Mouse (Mus musculus) left cerebral cortex, postnatal 25 days (tissue): ENCODE measurements around the gene Apeh. TPM values are rescaled to one million over a fixed set of nuclear protein-coding genes. Genes with fewer than 3 reads are reported as not detected.
A peak's percentile ranks its signal among the peaks of the same experiment; 100 is the strongest.
"Not testable (repeated sequence)": the region's sequence is repeated elsewhere in the genome, so short reads cannot be mapped to it uniquely, and the experiment has no call there.

Experiments
- DNase-seq, 2 experiments: peaks; one replicate each; pipeline ENCODE4 v3.0.0; 2022; ENCODE audit warnings: low spot score in 2 of 2, mixed read lengths in 1 of 2
- intact Hi-C: fragments of 180-260 bp; cut with DNase I; formaldehyde crosslinking; loops from one replicate; pipeline ENCODE4 v1.15.1; 2025
- total RNA-seq, 2 experiments: library from RNA; stranded (reverse); gene quantifications; 2 replicates each; pipeline ENCODE4 v1.2.3; 2021

Gene Apeh
- total RNA-seq, result 10 to 100 TPM; 29.8 to 36.9 TPM

DNA sequence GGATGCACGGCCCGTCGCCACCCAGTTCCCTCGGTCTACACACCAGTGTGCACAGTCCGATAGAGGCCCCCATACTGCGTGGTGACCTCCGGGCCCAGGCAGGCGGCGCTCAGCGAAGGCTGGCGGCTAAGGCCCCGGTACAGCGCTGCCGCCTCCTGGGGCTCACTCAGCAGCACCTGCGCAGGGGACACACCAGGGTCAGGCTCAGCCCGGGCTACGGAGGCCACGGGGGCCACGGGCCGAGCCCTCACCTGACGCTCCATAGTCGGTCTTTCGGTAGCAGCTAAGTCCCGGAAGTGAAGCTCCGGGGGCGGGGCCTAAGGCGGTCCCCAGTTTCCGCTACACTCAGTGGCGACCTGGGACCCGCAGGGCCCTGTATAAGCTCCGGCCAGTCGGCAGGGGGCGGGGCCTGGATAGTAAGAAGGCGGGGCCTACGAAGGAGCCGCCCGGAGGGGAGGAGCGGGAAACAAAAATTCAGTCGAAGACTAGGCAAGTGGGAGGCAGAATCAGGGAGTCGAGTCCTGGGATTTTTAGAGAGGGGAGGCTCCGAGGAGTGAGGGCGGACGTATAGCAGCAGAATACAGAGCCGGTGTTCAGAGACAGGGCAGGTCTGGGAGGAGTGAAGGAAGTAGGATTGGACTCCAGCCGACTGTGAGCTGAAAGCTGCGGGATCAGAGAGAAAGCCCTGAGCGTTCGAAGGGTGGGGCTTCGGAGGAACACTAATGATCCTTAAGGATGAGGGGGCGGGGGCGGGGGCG, at the start of gene Apeh:
Gene Apeh (minus strand): TSS at position 423 of the 758 bp plus-strand sequence.
- DNase-seq, result peak; percentile 85 to 87
- intact Hi-C loops, result loop anchor here (2.0 kb wide), 1 partner anchor 190 kb away; no protein-coding TSS in a partner anchor

DNA sequence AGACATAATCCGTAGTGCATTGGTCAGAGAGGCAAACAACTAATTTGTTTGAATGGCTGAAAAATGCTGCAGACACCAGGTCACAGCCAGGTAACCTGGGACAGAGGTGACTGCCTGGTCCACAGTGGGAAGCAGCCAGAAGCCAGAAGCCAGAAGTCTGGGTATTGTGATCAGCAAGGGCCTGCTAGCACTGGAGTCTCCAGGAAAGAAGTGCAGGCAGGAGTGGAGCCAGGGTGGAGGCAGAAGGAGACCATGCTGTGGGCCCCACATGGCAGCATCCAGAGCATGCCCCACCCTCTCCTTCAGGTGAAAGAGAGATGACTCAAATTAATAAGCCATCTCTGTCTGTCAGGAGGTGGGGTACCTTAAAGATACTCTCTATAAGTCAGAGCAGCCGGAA, 49.1 kb upstream of the Apeh start:
- no peak for DNase-seq
- intact Hi-C loops, result no loop called here

DNA sequence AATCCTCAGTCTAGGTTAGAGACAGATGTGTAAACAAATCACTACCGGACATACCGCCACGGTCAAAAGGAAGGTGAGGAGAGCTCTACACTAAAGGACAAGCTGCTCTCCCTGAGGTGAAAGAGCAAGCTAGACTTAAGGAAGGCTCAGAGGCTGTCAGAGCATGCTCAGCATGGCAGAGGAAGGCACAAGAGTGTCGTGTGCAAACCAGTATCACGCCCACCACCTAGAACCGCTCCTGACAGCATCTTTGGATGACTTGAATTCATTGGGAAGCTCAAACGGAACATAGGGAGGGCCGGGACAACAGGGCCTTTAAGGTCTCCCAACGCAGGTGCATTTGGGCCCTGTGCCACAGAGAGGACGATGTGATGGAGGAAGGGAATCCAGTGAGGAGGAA, 47.0 kb upstream of the Apeh start:
- no peak for DNase-seq
- intact Hi-C loops, result no loop called here

DNA sequence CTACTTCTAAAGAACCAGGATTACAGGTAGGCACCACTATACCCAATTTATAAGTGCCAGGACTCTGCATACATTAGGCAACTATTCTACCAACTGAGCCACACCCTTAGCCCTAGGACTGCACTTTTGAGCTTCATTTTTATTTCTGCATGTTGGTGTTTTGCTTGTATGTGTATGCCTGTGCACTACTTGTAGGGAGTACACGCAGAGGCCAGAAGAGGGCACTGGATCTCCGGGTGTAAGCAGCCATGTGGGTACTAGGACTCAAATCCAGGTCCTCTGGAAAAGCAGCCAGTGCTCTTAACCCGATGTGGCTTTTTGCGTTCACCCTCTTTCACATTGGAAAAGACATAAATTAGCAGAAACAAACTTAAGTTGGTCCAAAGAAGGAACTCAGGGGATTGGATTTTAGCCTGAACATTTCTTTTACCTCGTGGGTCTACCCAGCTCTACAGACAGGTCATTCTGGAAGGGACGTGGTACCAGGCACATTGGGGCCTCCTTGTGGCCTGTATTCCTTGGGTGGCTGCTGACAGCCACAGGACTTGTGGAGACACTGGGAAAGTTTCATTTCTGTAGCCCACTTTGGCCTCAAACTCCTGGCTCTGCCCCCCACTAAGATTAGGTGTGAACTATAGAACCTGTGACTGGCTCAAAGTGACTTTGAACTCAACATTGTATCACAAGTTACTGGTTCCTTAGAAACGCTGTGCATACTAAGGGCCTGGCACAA, 45.7 kb upstream of the Apeh start:
- no peak for DNase-seq

DNA sequence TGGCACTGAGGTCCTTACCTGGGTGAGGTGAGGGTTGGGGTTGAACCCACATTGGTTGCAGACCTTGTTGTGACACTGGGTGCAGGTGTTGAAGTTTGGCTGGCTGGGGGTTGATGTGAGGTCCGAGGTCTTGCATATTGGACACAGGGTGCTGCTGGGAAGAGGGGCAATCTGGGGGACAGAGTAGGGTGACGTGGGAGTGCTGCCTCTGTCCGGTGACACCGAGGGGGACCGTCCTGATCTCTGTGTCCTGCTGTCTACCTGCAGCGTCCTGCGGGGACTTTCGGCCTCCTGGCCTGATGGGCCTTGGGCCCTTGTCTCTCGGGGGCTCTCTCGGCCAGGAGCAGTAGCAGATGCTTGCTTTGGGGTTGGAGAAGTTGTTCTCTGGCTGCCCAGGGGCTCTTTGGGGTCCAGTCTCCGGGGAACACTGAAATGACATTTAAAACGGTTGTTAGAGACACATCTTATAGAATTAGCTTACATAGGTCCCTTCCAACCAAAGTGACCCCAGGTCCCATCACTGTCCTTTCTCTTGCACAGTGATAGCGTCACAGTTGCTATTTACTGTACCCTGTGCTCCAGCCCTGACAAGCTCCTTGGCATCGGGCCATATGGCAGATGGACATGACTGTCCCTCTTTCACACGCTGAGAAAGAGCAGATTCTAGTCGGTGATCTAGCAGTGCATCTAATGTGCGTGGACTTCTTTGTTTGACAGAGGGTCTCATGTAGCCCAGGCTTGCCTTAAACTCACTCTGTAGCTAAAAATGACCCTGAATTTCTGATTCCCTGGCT, 45.0 kb upstream of the Apeh start:
- DNase-seq, result no peak
- intact Hi-C loops, result no loop called here

More for the DNA sequence above, 45.7 kb upstream of the Apeh start:
- intact Hi-C loops, result no loop called here

DNA sequence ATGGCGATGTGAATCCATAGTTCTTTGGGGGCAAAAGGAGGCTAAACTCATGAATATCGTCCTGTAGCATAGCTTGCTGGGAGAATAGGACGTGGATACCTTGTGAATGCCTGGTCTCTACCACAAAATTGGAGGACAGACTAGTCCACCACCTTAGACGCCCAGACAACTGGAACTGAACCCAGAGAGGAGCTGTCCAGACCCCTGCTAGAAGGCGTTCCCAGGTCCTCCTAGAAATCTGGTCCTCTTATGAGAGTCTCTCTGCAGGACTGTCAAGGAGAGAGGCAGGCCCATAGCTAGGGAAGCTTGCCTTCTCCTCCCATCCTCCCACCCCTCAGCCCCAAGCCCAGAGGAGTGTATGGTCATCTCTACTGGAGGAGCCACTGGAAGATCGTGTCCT, 43.7 kb upstream of the Apeh start:
- no peak for DNase-seq
- intact Hi-C loops, result no loop called here

DNA sequence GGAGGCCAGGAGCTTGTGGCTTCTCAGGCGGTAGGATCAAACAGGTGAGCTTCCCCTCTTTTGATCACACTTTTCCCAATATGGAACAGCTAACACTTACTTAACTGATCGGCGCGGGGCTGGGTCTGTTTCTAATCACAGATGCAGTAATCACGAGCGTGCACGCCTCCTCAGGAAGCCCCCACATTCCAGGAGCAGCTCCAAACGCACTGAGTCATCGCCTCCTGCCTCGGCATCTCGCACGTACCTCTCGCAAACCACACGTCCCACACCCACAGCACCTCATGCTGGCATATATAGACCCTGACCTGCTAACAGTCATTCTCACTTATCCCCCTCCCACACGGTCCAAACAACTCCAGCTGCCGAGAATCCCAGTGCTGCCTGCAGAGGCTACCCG, 43.1 kb upstream of the Apeh start:
- peak; percentile 88 to 99 for DNase-seq
- intact Hi-C loops, result loop anchor here (1.0 to 2.0 kb wide), 4 partner anchors 9 to 51 kb away; no protein-coding TSS in a partner anchor

DNA sequence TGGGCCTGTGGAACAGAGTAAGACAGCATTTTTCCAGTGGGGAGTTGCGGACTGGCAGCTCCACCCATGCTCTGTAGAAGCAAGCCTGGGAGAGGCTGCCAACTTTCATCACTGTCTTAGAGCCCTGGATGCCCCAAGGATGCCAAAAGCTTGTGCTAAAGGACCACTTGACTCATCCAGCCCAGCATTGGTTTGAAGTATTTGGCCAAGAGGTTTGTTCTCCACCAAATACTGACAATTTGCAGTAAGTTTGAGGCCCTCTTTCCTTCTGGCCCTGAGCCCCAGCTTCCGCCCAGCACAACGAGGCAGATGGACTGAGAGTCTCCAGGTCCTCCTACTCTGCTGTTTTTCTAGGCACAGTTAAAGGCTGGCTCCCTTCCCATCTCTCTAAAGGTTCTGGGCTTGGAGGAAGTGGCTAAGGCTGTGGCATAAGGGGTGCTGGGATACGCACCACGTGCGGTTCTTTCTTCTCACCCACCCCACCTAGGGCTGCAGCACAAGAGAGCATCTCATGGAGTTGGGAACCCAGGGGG, 42.6 kb upstream of the Apeh start:
- intact Hi-C loops, result loop anchor here (1.0 to 2.0 kb wide), 4 partner anchors 9 to 52 kb away; no protein-coding TSS in a partner anchor
- DNase-seq, result peak; percentile 58 to 96

DNA sequence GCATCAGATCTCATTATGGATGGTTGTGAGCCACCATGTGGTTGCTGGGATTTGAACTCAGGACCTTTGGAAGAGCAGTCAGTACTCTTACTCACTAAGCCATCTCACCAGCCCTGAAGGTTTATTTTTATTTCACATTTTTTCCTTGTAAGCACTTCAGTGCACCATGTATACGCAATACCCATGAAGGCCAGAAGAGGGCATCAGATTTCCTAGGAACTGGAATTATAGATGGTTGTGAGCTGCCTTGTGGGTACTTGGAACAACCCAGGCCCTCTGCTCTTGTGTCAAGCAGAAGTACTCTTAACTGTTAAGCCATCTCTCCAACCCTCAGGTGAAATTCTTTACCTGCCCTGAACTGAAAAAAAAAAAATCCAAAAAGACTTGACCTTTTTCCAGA, 41.8 kb upstream of the Apeh start:
- intact Hi-C loops, result loop anchor here (2.0 kb wide), 1 partner anchor 53 kb away; no protein-coding TSS in a partner anchor
- no peak for DNase-seq

DNA sequence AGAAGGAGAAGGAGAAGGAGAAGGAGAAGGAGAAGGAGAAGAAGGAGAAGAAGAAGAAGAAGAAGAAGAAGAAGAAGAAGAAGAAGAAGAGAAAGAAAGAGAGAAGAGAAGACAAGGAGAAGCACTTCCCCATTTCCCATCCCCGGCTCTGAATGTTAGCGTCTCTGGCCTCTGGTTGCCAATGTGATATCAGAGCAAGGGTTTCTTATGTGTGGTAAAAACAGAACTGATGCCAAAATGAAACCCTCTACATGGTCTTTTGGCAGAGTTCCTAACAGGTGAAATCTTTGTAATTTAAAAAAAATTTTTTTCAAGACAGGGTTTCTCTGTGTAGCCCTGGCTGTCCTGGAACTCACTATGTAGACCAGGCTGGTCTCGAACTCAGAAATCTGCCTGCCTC, 41.3 kb upstream of the Apeh start:
- DNase-seq, result not testable (repeated sequence)
- intact Hi-C loops, result loop anchor here (2.0 kb wide), 1 partner anchor 53 kb away; no protein-coding TSS in a partner anchor

DNA sequence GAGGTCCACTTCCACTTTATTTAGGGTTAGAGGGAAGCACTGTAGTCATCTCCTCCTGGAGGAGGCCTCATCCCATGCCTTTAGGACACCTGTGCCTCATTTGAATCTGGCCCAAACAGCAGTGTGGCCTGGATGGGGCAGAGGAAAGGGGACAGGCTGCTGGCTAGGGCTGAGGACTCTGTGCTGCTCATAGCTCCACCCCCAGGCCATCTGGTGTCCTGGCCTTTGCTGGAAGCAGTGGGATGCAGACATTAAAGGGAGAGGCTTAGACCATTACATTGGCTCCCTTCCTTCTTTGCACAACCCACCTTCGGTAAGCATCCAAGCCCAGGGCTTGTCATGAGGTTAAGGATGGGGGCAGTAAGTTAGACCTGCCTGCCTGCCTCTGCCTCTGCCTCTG, 39.1 kb upstream of the Apeh start:
- intact Hi-C loops, result no loop called here
- no peak for DNase-seq

DNA sequence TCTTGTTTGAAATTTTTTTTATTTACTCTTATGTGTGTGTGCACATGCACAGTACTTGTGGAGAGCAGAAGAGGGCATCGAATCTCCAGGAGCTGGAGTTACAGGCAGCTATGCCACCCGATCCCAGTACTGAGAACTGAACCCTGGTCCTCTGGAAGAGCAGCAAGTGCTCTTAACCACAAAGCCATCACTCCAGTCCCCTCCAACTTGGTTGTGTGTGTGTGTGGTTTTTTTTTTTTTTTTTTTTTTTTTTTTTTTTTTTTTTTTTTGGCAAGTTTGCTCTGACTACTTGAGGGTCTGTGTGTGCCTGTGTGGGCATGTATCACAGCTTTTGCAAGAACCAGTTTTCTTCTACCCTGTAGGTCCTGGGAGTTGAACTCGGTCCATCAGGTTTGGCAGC, 38.0 kb upstream of the Apeh start:
- intact Hi-C loops, result no loop called here
- DNase-seq, result no peak

DNA sequence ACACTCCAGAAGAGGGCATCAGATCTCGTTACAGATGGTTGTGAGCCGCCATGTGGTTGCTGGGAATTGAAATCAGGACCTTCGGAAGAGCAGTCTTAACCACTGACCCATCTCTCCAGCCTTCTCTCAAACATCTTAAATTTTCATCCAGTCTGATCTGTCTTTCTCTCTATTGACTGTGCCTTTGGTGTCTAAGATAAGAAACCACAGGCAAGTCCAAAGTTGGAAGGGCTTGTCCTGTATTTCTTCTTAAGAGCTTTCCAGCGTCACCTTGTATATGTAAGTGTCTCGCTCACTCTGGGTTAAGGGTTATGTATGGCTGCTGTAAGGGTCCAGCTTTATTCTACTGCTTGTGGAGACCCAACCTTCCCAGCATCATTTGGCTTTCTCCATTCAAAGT, 37.1 kb upstream of the Apeh start:
- DNase-seq, result no peak
- intact Hi-C loops, result no loop called here

DNA sequence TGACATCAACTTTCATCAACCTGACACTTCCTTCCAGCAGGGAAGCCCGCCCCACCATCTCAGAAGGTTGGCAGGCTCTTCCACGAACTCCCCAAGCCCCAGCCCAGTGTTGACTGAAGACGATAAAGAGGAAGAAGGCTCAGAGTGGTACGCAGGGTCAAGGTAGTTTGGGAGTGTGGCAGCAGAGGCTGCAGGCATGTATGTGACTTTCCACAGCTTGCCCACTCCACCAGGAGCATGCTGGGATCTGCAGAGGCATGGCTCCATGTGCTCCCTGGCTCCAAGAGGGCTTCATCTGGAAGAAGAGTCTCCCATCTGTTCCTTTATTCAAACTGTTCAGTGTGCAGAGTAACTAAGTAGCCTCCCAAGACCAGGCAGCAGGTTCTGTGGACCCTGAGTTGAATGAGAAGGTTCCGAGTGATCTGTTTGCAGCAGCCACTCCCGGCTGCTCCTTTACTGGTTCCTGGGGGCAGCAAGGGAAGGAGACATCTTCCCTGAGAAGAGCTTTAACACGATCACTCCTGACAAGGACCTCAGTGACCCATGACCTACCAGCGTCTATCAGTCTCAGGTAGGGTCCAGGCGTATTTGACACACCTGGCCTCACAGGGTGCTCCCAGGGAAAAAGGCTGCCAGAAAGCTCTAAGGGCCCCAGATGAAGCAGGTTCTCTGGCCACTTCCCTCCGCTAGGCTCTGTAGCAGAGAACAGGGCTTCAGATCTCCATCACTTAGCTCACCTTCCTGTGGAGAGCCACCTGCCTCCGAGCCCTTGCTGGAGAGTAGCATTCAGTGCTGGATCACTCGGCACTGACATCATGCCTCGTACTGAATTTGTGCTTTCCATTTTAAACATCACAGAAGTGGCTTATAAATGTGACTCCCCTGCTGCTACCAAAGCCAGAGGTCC, 34.9 kb upstream of the Apeh start:
- intact Hi-C loops, result no loop called here
- no peak for DNase-seq

DNA sequence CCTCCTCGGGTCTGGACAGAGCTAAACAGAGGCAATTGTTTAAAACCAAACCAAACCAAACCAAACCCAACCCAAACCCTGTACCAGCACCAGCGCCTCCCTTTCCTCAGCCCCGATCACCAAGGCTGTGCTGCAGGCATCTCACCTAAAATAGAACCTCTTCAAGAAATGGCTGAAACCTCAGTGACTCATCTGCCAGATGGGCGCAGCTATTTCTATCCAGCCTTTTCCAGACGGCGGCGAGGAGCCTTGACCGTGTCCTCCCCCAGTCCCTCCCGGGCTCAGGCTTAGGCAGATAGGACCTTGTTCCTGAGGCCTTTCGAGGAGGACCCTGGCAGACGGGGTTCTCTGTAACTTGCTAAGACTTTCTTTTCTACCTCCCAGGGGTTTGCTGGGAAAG, 33.8 kb upstream of the Apeh start:
- intact Hi-C loops, result loop anchor here (1.0 kb wide), 1 partner anchor 9 kb away; no protein-coding TSS in a partner anchor
- DNase-seq, result peak; percentile 70 to 95

DNA sequence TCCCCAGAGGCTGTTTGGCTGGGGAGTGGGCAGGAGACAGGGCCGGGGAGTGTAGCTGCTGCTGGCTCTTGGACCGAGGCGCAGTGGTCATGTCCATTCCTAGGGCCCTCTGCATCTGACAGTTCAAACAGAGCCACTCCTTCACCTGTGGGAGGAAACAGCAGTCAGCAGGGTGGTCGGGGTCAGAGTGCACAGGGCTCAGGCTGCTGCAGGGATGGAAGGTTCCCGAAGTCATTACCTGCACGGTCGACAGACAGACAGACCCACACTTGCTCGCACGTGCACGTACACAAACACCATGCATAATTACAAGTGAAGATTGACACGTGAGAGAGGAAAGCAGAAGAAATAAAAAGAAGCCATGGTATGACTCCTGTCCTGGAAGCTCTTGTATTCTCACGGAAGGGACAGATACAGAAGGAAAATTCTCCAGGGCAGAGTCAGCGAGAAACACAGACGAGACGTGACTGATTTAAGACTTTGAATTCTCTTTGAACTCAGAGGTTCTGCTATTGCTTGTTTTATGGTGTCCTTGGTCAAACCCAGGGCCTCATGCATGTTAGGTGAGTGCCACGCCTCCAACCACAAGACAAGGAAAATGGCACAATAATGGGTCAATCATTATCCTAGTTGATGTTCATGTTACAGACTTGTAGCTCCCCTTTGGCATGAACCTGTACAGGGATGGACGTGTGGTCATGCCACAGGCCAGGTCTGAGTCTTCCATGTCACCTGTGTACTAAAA, 32.2 kb upstream of the Apeh start:
- intact Hi-C loops, result no loop called here
- no peak for DNase-seq

DNA sequence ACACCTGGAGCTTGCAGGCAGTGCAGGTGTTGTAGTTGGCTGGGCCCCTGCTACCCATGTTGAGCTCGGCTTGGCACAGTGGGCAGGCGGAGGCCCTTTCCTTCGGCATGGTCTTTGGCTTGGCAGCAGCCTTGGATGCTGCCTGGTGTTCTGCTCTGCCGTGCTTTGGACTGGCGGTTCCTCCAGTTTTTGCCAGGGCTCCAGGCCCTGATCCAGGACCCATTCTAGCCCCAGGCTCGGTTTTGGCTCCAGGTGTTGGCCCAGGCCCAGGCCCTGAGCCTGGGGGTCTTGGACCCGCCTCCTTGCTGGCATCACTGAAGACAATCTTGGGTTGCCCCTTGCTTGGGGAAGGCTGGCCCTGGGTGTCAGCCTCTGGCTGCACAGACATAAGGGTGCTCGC, 31.3 kb upstream of the Apeh start:
- intact Hi-C loops, result no loop called here
- no peak for DNase-seq

DNA sequence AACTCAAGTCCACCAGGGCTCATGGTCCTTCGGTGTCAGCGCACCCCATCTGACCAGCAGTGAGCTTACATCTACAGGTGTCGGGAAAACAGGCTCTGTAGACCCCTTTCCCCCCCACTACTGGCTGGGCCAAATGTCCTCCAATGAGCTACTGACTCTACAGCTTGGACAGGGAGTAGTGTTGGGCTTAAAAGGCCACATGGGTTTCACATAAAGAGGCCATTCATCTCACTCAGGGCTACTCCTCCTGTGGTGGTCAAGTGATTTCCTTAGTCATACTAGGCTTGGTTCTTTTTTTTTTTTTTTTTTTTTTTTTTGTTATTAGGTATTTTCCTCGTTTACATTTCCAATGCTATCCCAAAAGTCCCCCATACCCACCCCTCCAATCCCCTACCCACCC, 29.5 kb upstream of the Apeh start:
- intact Hi-C loops, result no loop called here
- DNase-seq, result no peak
